Mouse (Mus musculus) midbrain, postnatal 0 days (tissue): ENCODE measurements around the gene Pigw. TPM values are rescaled to one million over a fixed set of nuclear protein-coding genes. Genes with fewer than 3 reads are reported as not detected.

Experiments used
- ATAC-seq: fragments of 200-750 bp; cut with Nextera tagmentation; 2 replicates; pipeline ENCODE4 v1.8.0; 2017; ENCODE audit warnings: moderate number of reproducible peaks, mild to moderate bottlenecking, moderate TSS enrichment, moderate library complexity; ENCODE audit not compliant: low FRiP score
- DNase-seq: peaks from one replicate; pipeline ENCODE4 v3.0.0-alpha.2; 2015; ENCODE audit warnings: low spot score
- H3K27ac ChIP-seq: fragments of 300-500 bp; sonication (generic); 2 replicates; pipeline ENCODE4 v1.5.1; 2014; ENCODE audit warnings: low read depth, mild to moderate bottlenecking, low read length, mixed read lengths
- H3K27me3 ChIP-seq: fragments of 300-500 bp; sonication (generic); 2 replicates; pipeline ENCODE4 v1.6.1; 2014; ENCODE audit warnings: low read length, control low read depth, mixed read lengths; ENCODE audit not compliant: insufficient read depth
- H3K36me3 ChIP-seq: fragments of 300-500 bp; sonication (generic); 2 replicates; pipeline ENCODE4 v1.6.1; 2014; ENCODE audit warnings: low read length, control low read depth, mixed read lengths; ENCODE audit not compliant: insufficient read depth
- H3K4me1 ChIP-seq: fragments of 300-500 bp; sonication (generic); 2 replicates; pipeline ENCODE4 v1.6.1; 2014; ENCODE audit warnings: mild to moderate bottlenecking, control low read depth, antibody characterized with exemption, low read length, mixed read lengths; ENCODE audit not compliant: insufficient read depth
- H3K4me2 ChIP-seq: fragments of 300-500 bp; sonication (generic); 2 replicates; pipeline ENCODE4 v1.6.1; 2014; ENCODE audit warnings: low read depth, mild to moderate bottlenecking, low read length, mixed read lengths; ENCODE audit not compliant: poor library complexity, severe bottlenecking
- H3K4me3 ChIP-seq: fragments of 300-500 bp; sonication (generic); 2 replicates; pipeline ENCODE4 v1.5.1; 2014; ENCODE audit warnings: low read depth, mild to moderate bottlenecking, low read length, moderate library complexity
- H3K9ac ChIP-seq: fragments of 300-500 bp; sonication (generic); replicated peaks from 2 replicates; pipeline ENCODE4 v1.6.1; 2014; ENCODE audit warnings: mild to moderate bottlenecking, low read length, moderate library complexity, mixed read lengths; ENCODE audit not compliant: poor library complexity, severe bottlenecking
- H3K9me3 ChIP-seq: fragments of 300-500 bp; sonication (generic); 2 replicates; pipeline ENCODE4 v1.6.1; 2016; ENCODE audit warnings: low read length, control low read depth
- CTCF ChIP-seq: IDR thresholded peaks from 2 replicates; pipeline ENCODE4 v1.5.1; 2016; ENCODE audit warnings: antibody characterized with exemption, mild to moderate bottlenecking
- WGBS: fragments of 180-500 bp; shearing (Covaris S2); extraction: QIAGEN DNeasy Blood & Tissue Kit; methylation state at CpG from one replicate; pipeline ENCODE4 v1.1.7; 2014; 5-methylcytosine and 5-hydroxymethylcytosine counted together
- polyA plus RNA-seq: library from polyadenylated mRNA; unstranded; fragments of >200 nt; fragmentation: Nextera tagmentation; extraction: Ambion mirVana; gene quantifications from 2 replicates; pipeline ENCODE4 v1.2.1, GENCODE M21; 2015
- total RNA-seq: library from RNA; depleted of rRNA; stranded (reverse); fragments of >200 nt; gene quantifications from 2 replicates; pipeline ENCODE4 v1.2.3, GENCODE M21; 2014

Gene Pigw
- total and polyA plus RNA-seq, 2 experiments from 2014 or later: 1.6 to 1.9 TPM

DNA sequence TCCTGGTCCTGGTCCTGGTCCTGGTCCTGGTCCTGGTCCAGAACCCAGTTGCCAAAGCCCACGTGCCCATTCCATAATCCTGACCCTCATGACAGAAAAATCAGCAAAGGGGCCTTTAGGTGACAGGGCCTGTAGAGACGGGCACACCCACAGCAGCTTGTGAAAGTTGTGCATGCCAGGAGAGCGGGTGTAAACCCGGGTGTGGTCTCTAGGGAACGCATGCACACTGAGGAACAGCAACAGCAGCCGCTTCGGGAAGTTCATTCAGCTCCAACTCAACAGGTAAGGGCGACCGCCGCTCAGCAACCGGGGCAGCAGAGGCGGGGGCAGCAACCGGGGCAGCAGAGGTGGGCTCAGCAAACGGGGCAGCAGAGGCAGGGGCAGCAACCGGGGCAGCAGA is 13.0 kb upstream of the Pigw start:
- Histone ChIP-seq H3K9ac (no peak overlapping the region), H3K36me3 (peaks cover 54% of the 10 kb centered on the region), H3K4me3 (no peak overlapping the region), H3K4me2 (no peak overlapping the region), H3K4me1 (no peaks in the 10 kb centered on the region), H3K27ac (no peak overlapping the region), H3K9me3 (no peaks in the 10 kb centered on the region), H3K27me3 (no peaks in the 10 kb centered on the region)
- no peak for TF ChIP-seq CTCF
- DNase-seq (no peak), ATAC-seq (no peak)
- 95% methylated on average over 14 of the region's 15 CpGs for WGBS

DNA sequence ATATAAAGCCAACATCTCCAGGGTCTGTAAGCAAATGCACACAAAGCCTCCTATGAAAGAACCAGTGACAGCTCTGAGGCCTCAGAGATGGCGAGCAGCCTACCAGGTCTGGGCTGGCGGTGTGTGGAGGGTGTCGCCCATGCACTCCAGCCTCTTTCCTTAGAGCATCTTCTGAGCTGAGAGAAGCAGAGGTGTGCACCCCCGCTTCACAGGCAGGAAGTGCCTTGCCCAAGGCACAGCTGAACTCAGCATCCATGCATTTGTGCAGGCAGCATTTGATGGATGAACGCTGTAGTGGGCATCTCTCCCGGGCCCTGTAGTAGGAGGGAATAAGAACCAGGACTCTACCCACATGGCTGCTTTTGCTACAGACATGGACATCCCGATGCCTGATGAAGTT is 11.6 kb upstream of the Pigw start:
- peaks cover 47% of the 10 kb centered on the region for H3K36me3 ChIP-seq

DNA sequence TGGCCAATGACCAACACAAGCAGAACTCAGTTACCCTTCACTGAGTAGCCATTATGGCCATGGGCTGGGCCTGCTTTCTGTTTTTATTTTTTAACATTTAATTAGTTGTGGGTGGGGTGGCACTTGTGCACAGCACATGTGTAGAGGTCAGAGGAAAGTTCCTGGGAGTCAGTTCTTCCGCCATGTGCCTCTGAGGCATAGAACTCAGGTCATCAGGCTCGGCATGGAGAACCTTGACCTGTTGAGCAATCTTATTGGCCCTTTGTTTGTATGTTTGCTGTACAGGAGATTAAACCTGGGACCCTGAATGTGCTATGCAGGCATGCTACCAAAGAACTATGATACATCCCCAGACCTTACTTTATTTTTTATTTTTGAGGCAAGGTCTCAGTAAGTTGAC is 9.4 kb upstream of the Pigw start:
- Histone ChIP-seq H3K9me3 (no peaks in the 10 kb centered on the region), H3K4me2 (no peak overlapping the region), H3K27ac (no peak overlapping the region), H3K9ac (no peak overlapping the region), H3K27me3 (no peaks in the 10 kb centered on the region), H3K4me3 (no peak overlapping the region), H3K4me1 (no peaks in the 10 kb centered on the region), H3K36me3 (peaks cover 49% of the 10 kb centered on the region)
- WGBS: 95% methylated on average over 2 of the region's 2 CpGs
- ATAC-seq (no peak), DNase-seq (no peak)
- TF ChIP-seq CTCF: no peak

More for the DNA sequence above, 11.6 kb upstream of the Pigw start:
- Histone ChIP-seq H3K9me3 (no peaks in the 10 kb centered on the region), H3K9ac (no peak overlapping the region), H3K4me2 (no peak overlapping the region), H3K4me1 (no peaks in the 10 kb centered on the region), H3K4me3 (no peak overlapping the region), H3K27me3 (no peaks in the 10 kb centered on the region), H3K27ac (no peak overlapping the region)
- ATAC-seq (no peak), DNase-seq (no peak)
- no peak for TF ChIP-seq CTCF
- 92% methylated on average over 7 of the region's 7 CpGs for WGBS

DNA sequence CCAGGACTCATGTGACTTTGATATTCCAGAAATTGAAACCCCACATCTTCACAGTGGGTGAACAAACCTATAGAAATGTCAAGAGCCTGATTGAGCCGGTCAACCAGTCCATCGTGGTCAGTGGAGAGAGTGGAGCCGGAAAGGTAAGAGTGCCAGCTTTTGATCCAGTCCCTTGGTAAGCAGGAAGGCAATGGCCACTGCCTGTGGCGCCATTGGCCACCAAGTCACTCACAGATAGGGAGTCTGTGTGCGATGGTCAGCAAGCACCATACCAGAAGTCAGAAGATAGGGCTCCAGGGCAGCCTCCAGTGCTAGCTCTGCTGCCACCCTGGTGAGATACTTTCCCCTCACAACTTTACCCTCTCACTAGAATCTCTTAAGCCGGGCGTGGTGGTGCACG is 7.9 kb upstream of the Pigw start:
- ATAC-seq: no peak

GRCm38 (mm10) chr11:84886767-84887511 is 6.9 kb upstream of the Pigw start:
- Histone ChIP-seq H3K36me3 (peaks cover 41% of the 10 kb centered on the region), H3K4me1 (no peaks in the 10 kb centered on the region), H3K9ac (no peak overlapping the region), H3K4me2 (no peak overlapping the region), H3K27ac (no peak overlapping the region), H3K9me3 (no peaks in the 10 kb centered on the region), H3K4me3 (no peak overlapping the region), H3K27me3 (no peaks in the 10 kb centered on the region)
- no peak for ATAC-seq
- DNase-seq: no peak
- no peak for TF ChIP-seq CTCF
- 93% methylated on average over 11 of the region's 11 CpGs for WGBS

More for the DNA sequence above, 7.9 kb upstream of the Pigw start:
- Histone ChIP-seq H3K4me2 (no peak overlapping the region), H3K27me3 (no peaks in the 10 kb centered on the region), H3K9me3 (no peaks in the 10 kb centered on the region), H3K36me3 (peaks cover 49% of the 10 kb centered on the region), H3K4me3 (no peak overlapping the region), H3K9ac (no peak overlapping the region), H3K4me1 (no peaks in the 10 kb centered on the region), H3K27ac (no peak overlapping the region)
- 95% methylated on average over 8 of the region's 8 CpGs for WGBS
- no peak for TF ChIP-seq CTCF
- no peak for DNase-seq

GRCm38 (mm10) chr11:84886236-84886635 is 6.2 kb upstream of the Pigw start:
- 97% methylated on average over 5 of the region's 5 CpGs for WGBS
- no peaks in the 10 kb centered on the region for H3K4me1 ChIP-seq
- ATAC-seq (no peak), DNase-seq (no peak)
- H3K27ac ChIP-seq: no peak overlapping the region
- H3K9me3 ChIP-seq: no peaks in the 10 kb centered on the region
- peaks cover 40% of the 10 kb centered on the region for H3K36me3 ChIP-seq
- no peak for TF ChIP-seq CTCF
- H3K4me2 ChIP-seq: no peak overlapping the region
- no peak overlapping the region for H3K9ac ChIP-seq
- no peak overlapping the region for H3K4me3 ChIP-seq
- H3K27me3 ChIP-seq: no peaks in the 10 kb centered on the region
